Comparison of ENCODE assay signal across 13 mouse cellular contexts in the genomic region with DNA sequence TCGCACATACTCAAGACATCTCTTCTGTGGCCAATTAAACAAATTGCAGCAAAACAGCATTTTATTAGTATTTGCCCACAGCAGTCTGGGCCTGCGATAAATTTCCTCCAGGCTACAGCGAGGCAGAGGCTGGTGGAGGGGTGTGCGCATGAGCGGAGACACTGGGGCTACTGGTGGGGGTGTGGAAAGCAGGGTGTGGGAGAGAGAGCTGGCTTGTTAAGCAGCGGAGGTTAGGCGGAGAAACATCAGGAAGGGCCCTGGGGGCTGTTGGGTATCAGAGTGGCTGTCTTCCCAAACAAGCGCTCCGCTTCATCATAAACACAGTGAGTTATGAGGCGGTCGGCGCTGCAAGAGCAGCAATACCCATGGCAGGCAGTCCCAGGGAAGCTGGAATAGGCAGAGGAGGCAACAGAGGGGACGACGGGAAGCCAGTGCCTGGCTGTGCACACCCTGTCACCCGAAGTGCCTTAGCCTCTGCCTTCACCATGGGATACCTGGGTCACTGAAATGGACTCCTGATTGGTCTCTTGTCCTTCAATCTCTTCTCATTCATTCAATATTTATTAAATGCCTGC.
DNase-seq lines count a peak whose midpoint lies in the region; ATAC-seq lines count a peak whose summit lies in the region.
"Had no signal": no experiment of that assay in that cellular context is flagged by ENCODE, and none has a peak within 500 bp of the region (broad histone marks: within the 10 kb centered on the region; RNA-seq: fewer than 3 reads in every experiment).

No protein-coding gene starts in this region.

- H3K4me1 ChIP-seq in kidney, embryonic 15.5 days = peaks cover 15% of the 10 kb centered on the region
- H3K4me1 ChIP-seq in hindbrain, embryonic 13.5 days (replicated peaks) = peaks cover 25% of the 10 kb centered on the region
- peaks cover 18% of the 10 kb centered on the region for H3K4me1 ChIP-seq in midbrain, embryonic 13.5 days (replicated peaks)

- WGBS in kidney, embryonic 15.5 days = 15% methylated on average over 15 of the region's 15 CpGs
- WGBS in hindbrain, embryonic 13.5 days = 28% methylated on average over 15 of the region's 15 CpGs
- WGBS in midbrain, embryonic 13.5 days = 44% methylated on average over 15 of the region's 15 CpGs

- H3K9ac ChIP-seq in kidney, embryonic 15.5 days = no peak overlapping the region
- H3K9ac ChIP-seq in hindbrain, embryonic 13.5 days = 0 out of 2 replicates have a peak overlapping the region, but pooled peaks have one; percentile 39
- H3K9ac ChIP-seq in midbrain, embryonic 13.5 days (replicated peaks) = peak overlapping the region; percentile 33; the same call in 1 of the 2 replicates
- H3K9ac ChIP-seq: forebrain, embryonic 13.5 days had no signal

- no peak for DNase-seq in kidney, postnatal 10 days
- peak; percentile 38 for DNase-seq in ZHBTc4 (ENCODE audit: low read depth, low spot score)
- no peak for DNase-seq in left cerebral cortex, postnatal 14 days (ENCODE audit: low spot score in 2 of 2)
- no peak for DNase-seq in gastrocnemius, adult 18-20 months (ENCODE audit: low spot score)
- no peak for DNase-seq in layer of hippocampus, adult 9-10 months (ENCODE audit: low spot score)
- DNase-seq: kidney, postnatal 14 days; left cerebral cortex, postnatal 4 days; lung, postnatal 36 days had no signal

- no peaks in the 10 kb centered on the region for H3K36me3 ChIP-seq in kidney, embryonic 15.5 days
- H3K36me3 ChIP-seq in hindbrain, embryonic 13.5 days = no peaks in the 10 kb centered on the region
- no peaks in the 10 kb centered on the region for H3K36me3 ChIP-seq in midbrain, embryonic 13.5 days
- H3K36me3 ChIP-seq: heart, embryonic 10.5 days had no signal

- 0 out of 2 replicates have a peak overlapping the region, but pooled peaks have one; percentile 17 for H3K4me3 ChIP-seq in kidney, embryonic 15.5 days (replicated peaks)
- H3K4me3 ChIP-seq in hindbrain, embryonic 13.5 days = no peak overlapping the region
- no peak overlapping the region for H3K4me3 ChIP-seq in midbrain, embryonic 13.5 days (replicated peaks)
- H3K4me3 ChIP-seq: forebrain, embryonic 13.5 days; heart, embryonic 10.5 days had no signal

- H3K27ac ChIP-seq in kidney, embryonic 15.5 days = no peak overlapping the region
- peak overlapping the region; percentile 63 for H3K27ac ChIP-seq in hindbrain, embryonic 13.5 days
- peak overlapping the region; percentile 54 for H3K27ac ChIP-seq in midbrain, embryonic 13.5 days
- H3K27ac ChIP-seq: forebrain, embryonic 13.5 days; heart, embryonic 10.5 days had no signal

- H3K4me2 ChIP-seq in kidney, embryonic 15.5 days = peak overlapping the region; percentile 49
- H3K4me2 ChIP-seq in hindbrain, embryonic 13.5 days = peak overlapping the region; percentile 37
- peak overlapping the region; percentile 28 for H3K4me2 ChIP-seq in midbrain, embryonic 13.5 days (replicated peaks)
- H3K4me2 ChIP-seq: forebrain, embryonic 13.5 days had no signal

- intact Hi-C loops in left cerebral cortex, postnatal 14 days (cut with DNase I) = no loop called here

- peaks cover 35% of the 10 kb centered on the region; the same call in 1 of the 2 replicates for H3K27me3 ChIP-seq in kidney, embryonic 15.5 days
- peaks cover 10% of the 10 kb centered on the region; the same call in 1 of the 2 replicates for H3K27me3 ChIP-seq in hindbrain, embryonic 13.5 days
- H3K27me3 ChIP-seq in midbrain, embryonic 13.5 days = peaks cover 15% of the 10 kb centered on the region; the same call in 1 of the 2 replicates

- no peaks in the 10 kb centered on the region for H3K9me3 ChIP-seq in kidney, embryonic 15.5 days (replicated peaks)
- no peaks in the 10 kb centered on the region for H3K9me3 ChIP-seq in hindbrain, embryonic 13.5 days
- H3K9me3 ChIP-seq in midbrain, embryonic 13.5 days = no peaks in the 10 kb centered on the region
- H3K9me3 ChIP-seq: forebrain, embryonic 13.5 days; heart, embryonic 10.5 days had no signal

- no peak; the same call in 1 of the 2 replicates for ATAC-seq in kidney, embryonic 15.5 days (replicated peaks; ENCODE audit: low FRiP score)
- peak; percentile 73 for ATAC-seq in hindbrain, embryonic 13.5 days (ENCODE audit: low FRiP score)
- ATAC-seq in midbrain, embryonic 13.5 days = peak; percentile 76
- ATAC-seq: forebrain, embryonic 13.5 days had no signal
